Mouse (Mus musculus) thymus, postnatal 0 days (tissue): Measurements from ENCODE around the gene Il17rc. TPM values are rescaled to one million over a fixed set of nuclear protein-coding genes. Genes with fewer than 3 reads are reported as not detected.

Source experiments
- DNase-seq: peaks from one replicate; pipeline ENCODE4 v3.0.0-alpha.2; 2015; ENCODE audit warnings: low spot score
- polyA plus RNA-seq: library from polyadenylated mRNA; unstranded; fragments of >200 nt; fragmentation: Nextera tagmentation; extraction: Ambion mirVana; gene quantifications from 2 replicates; pipeline ENCODE4 v1.2.1, GENCODE M21; 2015

Il17rc gene
- polyA plus RNA-seq, 1 experiment from 2014 or later: 5.0 TPM

DNA sequence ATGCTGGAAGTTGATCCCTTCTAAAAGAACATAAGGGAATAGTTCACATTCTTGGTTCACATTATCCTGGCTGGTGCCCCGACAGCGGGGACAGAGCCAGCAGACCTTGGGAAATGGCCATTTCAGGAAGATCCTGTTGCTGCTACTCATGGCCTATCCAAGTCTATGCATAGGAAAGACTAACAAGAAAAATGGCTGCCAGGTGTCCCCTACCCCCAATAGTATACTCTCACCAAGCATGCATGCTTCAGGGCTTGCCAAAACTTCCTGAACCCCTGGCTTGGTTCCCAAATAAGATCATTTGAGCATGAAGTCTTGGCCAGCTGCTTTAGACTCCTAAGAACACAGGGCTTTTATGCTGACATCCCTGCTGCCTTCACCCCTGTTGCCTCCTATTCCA, 19.4 kb upstream of the Il17rc start:
- DNase-seq: no peak

DNA sequence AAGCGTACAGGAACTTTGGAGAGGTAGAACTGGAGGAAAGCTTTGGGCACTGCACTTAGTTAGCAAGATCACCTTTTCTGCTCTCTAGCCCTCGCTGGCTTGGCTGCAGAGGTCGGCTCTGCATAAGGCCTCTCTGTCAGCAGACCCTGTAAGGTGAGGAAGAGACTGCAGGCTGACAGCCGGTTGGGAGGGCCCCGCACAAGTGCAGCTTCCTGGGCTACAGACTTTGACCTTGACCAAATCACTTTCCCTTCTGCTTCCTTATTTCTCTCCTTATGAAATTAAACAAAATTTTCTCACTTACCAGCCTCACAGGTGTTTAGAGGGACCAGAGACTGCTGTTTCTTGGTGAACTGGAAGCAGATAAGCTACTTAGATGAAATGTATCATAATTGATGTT, 16.2 kb upstream of the Il17rc start:
- DNase-seq: no peak

DNA sequence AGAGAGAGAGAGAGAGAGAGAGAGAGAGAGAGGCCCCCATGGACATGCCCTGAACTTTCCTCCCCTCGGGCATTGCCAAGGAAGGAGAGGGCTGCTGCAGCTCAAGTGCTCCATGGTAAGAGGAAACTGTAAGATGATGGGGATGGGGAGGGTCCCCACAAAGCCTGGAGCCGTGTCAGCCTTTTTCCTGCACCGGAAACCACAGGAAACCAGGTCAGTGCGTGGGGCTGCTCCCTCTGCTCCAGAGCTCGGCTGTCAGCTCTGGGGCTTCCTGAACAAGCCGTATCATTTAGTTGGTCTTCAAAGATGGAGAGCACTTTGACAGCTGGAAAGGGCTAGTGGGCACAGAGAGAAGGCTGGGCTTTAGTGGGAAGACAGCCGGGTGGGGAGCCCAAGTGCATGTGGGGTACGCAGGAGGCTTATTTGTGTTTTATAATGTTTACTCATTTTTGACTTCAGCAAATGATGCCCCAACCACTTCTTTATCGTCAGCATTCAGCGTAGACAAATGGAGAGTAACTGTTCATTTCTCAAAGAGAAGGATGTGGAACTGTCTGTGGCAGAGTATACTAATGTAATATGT, 13.2 kb upstream of the Il17rc start, which contains the start of gene Il17re:
Gene Il17re (plus strand): TSS at position 533 of the 583 bp plus-strand sequence.
- peak; percentile 68 for DNase-seq

DNA sequence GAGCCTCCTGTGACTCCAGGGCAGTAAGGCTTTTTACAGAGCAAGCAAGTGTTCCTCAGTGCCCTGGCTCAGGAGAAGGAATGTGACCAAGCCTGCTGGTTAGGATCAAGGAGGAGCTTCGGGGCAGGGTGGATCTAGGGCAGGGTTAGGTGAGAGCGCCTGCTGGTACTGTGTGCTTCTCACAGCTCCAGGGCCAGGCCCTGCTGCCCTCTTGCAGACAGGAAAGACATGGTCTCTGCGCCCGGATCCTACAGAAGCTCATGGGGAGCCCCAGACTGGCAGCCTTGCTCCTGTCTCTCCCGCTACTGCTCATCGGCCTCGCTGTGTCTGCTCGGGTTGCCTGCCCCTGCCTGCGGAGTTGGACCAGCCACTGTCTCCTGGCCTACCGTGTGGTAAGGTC, 12.6 kb upstream of the Il17rc start:
- peak; percentile 34 for DNase-seq

DNA sequence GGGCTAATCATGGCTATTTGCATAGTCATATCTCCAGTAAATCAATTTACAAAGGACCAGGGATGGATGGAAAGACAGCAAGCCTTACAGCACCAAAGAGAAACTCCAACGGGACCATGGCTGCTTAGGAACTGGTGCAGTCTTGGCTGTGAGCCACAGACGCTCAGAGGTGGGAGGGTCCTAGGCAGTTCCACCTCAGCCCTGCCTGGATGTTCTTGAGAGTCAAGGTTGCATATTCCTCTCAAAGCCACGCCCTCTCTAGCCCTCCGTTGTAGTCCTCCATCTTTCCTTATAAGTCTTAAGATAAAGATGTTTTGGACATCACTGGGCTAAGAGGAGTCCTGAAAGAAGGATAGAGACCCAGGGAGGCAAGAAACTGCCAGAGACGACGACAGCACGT, 7.2 kb upstream of the Il17rc start:
- DNase-seq: no peak

DNA sequence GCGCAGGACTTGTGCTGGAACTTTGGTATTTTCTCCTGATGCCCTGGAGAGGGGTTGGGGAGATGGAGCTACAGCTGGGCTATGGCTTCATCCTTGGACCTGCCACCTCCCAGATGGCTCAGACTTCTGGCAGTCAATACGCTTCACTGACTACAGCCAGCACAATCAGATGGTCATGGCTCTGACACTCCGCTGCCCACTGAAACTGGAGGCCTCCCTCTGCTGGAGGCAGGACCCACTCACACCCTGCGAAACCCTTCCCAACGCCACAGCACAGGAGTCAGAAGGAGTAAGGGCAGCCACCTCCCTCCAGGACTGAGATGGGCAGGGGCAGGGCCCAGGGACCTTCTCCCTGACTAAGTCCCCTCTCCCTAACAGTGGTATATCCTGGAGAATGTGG, 5.6 kb upstream of the Il17rc start:
- no peak for DNase-seq

DNA sequence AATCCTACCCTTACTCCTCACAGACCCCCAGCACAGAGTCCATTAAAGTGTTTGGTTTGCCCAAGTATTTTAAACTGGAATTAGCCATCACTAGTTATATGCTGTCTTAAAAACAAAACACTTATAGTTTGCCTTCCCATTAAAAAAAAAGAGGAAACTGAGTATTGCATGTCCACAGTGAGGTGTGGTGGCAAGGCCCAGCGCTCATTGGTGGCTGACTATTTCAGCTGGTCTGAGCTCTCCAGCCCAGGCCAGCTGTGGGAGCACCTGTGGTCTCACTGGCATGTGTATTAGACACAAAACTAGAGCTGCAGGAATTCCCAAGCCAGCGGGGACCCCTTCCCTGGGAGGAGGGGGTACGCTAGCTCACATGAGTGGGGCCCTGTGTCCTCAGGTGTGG, 2.7 kb upstream of the Il17rc start:
- no peak for DNase-seq

DNA sequence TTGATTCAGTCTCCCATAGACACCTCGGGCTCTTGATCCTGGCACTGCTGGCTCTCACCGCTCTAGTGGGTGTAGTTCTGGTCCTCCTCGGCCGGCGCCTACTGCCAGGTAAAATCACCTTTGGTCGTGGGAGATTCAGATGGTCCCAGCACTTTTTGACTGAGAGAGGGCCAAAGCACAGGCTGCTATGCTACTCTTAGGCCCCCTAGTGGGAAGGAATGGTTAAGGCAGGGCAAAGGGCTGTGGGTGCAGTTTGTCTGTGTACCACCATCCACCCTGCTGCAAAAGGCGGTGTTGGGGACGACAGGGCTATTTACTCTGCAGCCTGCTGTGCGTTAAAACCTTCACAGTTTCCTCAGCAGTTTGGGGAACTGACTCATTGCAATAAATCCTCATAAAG, 2.2 kb upstream of the Il17rc start:
- peak; percentile 89 for DNase-seq

DNA sequence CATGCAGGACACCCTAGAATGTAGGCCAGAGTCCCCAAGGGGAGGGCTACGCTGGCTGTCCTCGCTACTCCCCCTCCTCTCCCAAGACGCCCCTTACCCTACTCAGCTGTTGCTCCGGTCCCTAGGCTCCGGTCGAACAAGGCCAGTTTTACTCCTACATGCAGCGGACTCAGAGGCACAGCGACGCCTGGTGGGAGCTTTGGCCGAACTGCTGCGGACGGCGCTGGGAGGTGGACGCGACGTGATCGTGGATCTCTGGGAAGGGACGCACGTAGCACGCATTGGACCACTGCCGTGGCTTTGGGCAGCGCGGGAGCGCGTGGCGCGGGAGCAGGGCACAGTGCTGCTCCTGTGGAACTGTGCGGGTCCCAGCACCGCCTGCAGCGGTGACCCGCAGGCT, 1.8 kb upstream of the Il17rc start:
- peak; percentile 58 for DNase-seq

DNA sequence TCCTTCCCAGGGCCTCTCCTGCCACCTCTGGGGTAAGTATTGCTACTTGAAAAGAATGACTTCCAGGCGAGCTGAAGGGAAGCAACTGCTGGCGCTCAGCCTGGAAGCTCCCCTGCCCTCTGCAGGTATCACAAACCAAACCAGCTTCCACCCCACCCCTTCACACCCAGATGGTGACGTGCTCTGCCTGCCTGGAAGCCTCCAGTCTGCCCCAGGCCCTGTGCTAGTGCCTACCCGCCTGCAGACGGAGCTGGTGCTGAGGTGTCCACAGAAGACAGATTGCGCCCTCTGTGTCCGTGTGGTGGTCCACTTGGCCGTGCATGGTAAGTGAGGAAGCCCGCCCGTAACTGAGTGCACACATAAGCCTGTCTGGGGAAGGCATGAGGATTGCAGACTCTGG, 834 bp downstream of the Il17rc start:
- no peak for DNase-seq

DNA sequence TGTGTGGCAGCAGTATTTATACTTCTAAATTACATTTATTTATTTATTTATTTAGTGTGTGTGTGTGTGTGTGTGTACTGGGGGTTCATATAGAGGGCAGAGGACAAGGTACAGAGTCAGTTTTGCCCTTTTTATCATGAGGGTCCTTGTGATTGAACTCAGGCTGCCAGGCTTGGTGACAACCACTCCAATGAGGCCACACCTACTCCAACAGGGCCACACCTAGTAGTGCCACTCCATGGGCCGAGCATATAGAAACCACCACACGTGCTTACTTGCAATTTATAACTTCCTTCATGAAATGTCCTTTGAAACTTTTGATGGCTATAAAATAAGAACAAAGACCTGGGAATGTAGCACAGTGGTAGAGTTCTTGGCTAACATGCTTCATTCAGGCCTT, 2.0 kb downstream of the Il17rc start:
- no peak for DNase-seq

DNA sequence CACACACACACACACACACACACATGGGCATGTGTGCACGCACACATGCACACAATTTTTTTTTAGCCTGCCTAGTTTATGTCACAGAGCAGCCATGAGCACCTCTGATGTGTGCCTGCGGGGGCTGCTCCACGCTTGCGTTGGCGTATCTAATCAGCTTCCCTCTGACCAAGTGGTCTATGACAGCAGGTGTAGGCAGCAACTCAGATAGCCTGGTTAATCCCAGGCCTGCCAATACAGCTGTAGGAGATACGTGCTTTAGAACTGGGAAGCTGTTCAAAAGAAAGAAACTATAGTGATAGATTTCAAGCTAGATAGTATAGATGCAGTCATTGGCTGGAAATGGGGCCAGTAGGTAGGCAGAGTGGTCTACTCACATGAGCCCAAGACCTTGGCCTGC, 2.5 kb downstream of the Il17rc start:
- no peak for DNase-seq

DNA sequence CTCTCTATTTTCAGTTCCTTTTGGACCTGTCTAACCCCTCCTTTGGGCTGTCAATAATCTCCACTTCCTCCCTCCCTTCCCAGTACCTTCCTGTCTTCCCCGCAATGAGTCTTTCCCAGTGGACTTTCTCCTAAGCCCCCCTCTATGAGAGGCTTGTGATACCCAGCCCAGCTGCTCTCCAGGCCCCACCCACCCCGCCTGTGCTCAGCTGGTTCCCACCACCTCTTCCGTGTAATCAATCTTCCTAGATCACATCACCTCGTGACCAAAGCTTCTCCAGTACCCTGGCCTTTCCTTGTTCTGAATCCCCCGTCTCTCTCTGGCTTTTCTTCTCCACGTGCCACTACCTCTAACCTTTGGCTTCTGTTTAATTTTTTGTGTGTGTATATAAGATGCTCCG, 6.1 kb downstream of the Il17rc start:
- no peak for DNase-seq

DNA sequence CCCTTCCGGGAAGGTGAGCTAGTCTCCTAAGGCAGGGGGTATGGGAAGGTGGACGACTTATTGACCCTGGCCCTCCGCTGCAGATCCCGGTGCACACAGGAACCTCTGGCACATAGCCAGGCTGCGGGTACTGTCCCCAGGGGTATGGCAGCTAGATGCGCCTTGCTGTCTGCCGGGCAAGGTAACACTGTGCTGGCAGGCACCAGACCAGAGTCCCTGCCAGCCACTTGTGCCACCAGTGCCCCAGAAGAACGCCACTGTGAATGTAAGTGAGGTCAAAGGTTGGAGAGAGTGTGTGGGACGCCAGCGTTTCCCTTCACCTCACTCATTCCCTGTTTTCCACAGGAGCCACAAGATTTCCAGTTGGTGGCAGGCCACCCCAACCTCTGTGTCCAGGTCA, 7.7 kb downstream of the Il17rc start:
- DNase-seq: no peak

DNA sequence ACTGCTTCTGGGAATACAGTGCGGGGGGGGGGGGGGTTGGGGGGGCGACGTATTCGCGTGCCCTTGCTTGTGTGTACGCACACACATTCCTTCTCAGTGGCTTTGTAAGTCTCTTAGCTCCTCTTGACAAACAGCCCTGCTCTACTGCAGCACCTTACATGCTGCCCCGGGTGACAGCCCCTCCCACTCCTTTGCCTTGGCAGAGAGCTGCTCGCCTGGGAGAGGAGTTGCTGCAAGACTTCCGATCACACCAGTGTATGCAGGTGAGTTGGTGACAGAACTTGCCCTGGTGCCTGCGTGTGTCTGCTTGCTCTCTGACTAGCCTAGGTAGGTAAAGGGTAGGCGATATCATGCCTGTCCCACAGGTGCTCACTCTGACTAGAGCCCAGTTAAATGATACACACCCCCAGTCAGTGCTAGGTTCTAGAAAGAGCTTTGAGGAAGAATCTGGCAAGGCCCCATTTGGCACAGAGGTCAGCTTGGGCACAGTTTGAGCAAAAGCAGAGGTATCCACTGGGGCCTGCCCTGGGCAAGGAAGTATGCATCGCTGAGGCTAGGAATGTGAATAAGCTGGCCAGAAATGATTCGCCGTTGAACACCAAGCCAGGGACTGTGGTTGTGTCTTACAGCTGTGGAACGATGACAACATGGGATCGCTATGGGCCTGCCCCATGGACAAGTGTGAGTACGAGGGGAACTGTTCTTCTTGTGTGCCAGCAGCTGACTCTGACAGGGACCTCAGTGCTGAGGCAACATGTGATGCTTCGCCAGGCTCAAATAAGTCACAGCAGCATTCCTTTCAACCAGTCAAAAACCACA, 9.5 kb downstream of the Il17rc start:
- no peak for DNase-seq

DNA sequence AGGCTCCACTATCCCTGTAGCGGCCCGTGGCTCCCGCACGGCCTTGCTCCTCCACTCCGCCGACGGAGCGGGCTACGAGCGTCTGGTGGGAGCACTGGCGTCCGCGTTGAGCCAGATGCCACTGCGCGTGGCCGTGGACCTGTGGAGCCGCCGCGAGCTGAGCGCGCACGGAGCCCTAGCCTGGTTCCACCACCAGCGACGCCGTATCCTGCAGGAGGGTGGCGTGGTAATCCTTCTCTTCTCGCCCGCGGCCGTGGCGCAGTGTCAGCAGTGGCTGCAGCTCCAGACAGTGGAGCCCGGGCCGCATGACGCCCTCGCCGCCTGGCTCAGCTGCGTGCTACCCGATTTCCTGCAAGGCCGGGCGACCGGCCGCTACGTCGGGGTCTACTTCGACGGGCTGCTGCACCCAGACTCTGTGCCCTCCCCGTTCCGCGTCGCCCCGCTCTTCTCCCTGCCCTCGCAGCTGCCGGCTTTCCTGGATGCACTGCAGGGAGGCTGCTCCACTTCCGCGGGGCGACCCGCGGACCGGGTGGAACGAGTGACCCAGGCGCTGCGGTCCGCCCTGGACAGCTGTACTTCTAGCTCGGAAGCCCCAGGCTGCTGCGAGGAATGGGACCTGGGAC, 11.4 kb downstream of the Il17rc start:
- DNase-seq: peak; percentile 54

DNA sequence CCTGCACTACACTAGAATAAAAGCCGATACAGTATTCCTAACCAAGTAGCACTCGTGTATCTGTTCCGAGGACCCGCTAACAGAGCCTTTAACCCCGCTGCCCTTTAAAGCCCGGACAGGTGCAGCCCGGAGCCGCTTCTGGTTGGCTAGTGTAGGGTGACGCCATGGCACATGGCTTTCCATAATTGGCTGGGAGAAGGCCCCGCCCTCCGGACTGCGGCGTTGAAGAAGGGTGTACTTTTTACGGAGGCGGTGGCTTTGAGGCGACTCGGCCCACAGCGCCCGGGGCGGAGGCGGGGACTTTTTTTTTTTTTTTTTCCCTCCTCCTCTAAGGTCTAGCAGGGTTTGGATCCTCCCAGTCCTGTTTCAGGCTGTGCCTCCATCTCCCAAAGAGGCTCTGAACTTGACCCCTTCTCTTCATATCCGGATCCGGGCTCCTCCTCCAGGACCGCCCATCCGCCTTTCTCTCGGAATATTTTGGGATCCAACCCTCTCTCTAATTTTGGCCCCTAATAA, 11.9 kb downstream of the Il17rc start, which contains the start of gene Creld1:
Gene Creld1 (plus strand): TSS at position 198 of the 516 bp plus-strand sequence.
- DNase-seq: peak; percentile 92

DNA sequence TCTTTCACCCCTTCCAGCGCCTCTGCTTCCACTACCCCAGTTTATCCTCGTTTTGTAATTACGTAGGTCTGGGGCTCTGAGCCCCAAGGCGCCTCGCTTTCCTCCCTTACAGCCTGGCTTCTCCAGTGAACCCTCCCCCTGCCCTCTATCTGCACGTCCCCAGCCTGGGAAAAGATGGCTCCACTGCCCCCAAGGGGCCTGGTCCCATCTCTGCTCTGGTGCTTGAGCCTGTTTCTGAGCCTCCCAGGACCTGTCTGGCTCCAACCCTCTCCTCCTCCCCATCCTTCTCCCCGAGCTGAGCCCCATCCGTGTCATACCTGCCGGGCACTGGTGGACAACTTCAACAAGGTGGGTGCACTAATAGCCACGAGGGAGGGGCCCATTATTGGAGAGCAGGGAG, 12.5 kb downstream of the Il17rc start:
- no peak for DNase-seq

DNA sequence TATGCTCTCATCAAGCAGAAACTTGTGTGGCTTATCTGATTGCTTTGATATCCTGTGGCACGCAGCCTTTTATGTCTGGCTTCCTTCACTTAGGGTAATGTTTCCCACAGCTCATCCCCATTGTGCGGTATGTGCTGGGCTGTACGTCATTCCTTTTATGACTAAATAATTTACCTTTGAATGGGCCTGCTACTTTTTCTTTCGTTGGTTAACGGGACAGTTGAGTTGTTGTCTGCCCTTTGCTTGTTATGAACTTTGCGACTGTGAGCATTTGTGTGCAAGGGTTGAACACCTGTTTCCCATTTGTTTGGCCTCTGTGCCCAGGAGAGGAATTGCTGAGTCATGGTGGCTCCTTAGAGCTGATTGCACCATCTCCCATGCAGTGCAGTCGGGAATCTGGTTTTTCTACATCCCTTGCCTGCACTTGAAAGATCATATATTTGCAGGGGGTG, 15.9 kb downstream of the Il17rc start:
- DNase-seq: peak; percentile 60

DNA sequence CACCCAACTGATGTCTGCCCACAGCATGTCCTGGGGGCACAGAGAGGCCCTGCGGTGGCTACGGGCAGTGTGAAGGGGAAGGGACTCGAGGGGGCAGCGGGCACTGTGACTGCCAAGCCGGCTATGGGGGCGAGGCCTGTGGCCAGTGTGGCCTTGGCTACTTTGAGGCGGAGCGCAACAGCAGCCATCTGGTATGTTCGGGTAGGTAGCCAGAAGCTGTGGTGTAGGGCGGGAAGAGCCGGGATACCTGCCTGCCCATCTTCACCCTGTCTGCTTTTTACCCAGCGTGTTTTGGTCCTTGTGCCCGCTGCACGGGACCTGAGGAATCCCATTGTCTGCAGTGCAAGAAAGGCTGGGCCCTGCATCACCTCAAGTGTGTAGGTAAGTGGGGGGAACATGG, 18.2 kb downstream of the Il17rc start:
- no peak for DNase-seq

DNA sequence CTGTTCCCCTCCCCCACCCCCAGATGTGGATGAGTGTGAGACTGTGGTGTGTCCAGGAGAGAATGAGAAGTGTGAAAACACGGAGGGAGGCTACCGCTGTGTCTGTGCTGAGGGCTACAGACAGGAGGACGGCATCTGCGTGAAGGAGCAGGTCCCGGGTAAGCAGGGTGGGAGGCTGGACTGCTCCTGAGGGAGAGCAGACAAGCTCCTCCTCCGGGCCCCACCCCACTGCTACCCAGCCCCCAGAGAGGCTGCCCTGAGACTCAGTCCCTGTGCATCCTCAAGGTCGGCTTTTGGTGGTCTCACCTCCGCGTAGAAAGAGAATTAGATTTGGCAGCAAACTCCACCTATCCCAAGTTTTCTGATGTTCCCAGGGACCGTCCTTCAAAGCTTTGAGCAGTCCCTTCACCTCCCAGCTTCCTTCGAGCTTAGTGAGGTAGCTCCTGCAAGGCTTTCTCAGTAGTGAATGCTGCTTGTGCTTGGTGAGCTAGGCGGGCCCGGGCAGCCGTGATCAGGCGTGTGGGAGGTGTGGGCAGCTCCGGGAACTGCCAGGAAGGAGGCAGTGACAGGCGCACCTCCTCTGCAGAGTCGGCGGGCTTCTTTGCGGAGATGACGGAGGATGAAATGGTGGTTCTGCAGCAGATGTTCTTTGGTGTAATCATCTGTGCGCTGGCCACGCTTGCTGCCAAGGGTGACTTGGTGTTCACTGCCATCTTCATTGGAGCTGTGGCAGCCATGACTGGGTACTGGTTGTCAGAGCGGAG, 21.1 kb downstream of the Il17rc start:
- DNase-seq: no peak
